Mouse (Mus musculus): Measurements from ENCODE around the gene Gkap1. TPM values are rescaled to one million over a fixed set of nuclear protein-coding genes. Genes with fewer than 3 reads are reported as not detected.

The Gkap1 gene
- polyA plus RNA-seq, 1 experiment = 1.8 TPM

GRCm38 (mm10) chr13:58273411-58274258 is 1.9 kb downstream of the Gkap1 start:
- WGBS = 1% methylated on average over 106 of the region's 115 CpGs
- no peak for DNase-seq (ENCODE audit: low read depth, low spot score)

DNA sequence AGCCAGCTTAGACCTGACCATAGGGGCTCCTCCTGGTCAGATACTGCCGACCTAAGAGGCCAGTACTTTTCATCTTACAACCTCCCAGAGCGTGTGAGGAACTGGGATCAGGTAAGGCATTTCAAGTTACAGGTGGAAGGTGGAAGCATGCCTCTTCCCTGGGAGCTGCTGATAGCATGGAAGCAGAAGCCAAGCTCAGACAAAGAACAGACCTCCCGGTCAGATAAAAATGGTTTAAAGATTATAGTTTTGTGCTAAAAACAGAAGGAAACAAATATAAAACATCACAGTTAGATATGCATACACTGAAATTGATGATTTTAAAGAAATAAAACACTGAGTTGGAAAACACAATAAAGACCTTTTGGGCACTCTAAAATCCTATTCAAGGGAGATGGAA is 8.6 kb downstream of the Gkap1 start:
- 84% methylated on average over 3 of the region's 3 CpGs for WGBS
- no peak for DNase-seq (ENCODE audit: low read depth, low spot score)

GRCm38 (mm10) chr13:58263546-58263945 is 12.0 kb downstream of the Gkap1 start:
- WGBS = 89% methylated on average over 8 of the region's 8 CpGs
- no peak for DNase-seq (ENCODE audit: low read depth, low spot score)

DNA sequence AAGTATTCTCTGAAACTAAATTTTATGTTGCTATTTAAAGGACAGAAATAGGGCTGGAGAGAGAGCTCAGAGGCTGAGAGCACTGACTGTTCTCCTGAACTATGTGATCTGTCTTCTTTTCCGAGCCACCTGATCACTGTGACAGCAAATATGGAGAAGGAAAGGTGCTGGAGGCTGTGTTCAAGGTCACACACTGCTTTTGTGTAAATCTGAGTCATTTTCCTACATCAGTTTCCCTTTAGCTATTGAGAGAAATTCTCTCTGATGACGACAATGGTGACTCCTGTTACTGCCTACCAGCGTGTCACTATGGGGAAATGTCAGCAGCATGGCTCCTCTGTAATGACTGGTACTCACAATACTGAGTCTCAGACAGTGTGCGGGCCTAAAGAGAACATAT is 13.8 kb downstream of the Gkap1 start:
- no peak for DNase-seq (ENCODE audit: low read depth, low spot score)
- 81% methylated on average over 4 of the region's 4 CpGs for WGBS

DNA sequence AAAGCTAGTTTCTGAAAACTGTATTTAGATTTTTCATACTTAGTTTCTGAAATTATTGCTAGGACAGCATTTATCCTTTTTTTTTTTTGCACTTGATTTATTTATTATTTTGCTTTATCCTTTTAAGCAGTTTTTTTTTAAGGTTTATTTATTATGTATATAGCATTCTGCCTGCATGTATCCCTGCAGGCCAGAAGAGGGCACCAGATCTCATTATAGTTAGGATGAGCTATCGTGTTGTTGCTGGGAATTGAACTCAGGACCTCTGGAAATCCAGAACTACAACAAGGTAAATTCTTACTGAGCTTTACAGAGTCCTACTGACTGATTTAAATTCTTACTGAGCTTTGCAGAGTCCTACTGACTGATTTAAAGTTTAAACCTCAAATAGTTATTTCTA is 22.2 kb downstream of the Gkap1 start:
- no peak for DNase-seq (ENCODE audit: low read depth, low spot score)
- WGBS = 94% methylated on average over 1 of the region's 1 CpGs

DNA sequence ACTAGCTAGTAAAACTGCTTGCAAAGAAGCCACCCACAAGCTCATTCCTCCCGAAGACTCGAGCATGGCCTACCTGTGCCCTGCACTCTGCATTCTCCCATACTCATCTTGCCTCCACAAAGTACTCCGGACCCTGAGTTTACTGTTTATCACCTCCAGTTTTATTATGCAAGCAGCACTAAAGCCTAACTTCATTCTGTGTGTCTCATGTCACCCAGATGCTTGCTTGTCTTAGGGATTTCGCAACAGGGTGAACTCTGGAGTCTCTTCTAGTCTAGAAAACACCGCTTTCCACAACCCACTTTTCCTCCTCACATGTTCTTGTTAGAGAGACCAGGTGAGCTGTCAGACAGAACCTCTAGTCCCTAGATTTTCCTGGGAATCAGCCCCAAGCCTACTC is 26.5 kb downstream of the Gkap1 start:
- no peak for DNase-seq (ENCODE audit: low read depth, low spot score)
- WGBS = 55% methylated on average over 5 of the region's 5 CpGs

DNA sequence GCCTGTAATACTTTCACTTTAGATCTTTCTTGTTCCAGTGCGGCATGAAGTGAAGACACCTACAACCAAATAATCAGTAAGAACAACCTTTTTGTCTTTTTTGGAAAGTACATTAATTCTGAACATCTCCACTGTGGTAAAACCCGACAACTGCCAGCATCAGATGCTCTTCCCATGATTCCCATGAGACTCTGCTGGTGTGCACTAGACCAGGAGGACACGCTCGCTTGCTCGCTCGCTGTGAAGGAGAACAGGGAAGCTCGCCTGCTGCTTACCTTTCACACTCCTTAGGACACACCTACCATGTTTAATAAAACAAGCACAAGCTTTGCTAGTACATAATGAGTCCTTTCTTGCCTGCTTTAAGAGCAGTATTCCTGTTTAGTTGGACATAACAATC is 39.0 kb downstream of the Gkap1 start:
- WGBS = 89% methylated on average over 7 of the region's 7 CpGs
- no peak for DNase-seq (ENCODE audit: low read depth, low spot score)

GRCm38 (mm10) chr13:58232611-58233010 is 42.9 kb downstream of the Gkap1 start:
- WGBS = 37% methylated on average over 5 of the region's 5 CpGs
- no peak for DNase-seq (ENCODE audit: low read depth, low spot score)

DNA sequence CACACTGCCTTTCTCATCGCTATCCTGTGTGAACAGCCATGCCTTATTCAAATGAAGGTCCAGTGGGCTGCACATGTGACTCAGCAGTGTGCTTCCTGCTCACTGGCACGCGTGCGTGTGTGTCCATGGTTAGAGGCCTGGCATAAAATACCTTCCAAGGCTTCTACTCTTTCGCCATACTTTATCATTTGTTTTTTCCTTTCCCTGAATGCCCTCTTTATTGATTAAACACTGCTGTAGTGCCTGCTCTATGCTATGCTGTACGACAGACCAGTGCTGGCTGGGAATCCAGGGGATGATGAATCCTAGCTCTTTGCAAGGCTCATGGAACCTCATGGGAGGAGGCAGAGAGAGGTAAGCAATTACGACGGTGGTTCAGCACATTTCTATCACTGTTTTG is 43.4 kb downstream of the Gkap1 start:
- WGBS = 88% methylated on average over 8 of the region's 8 CpGs
- DNase-seq (ENCODE audit: low read depth, low spot score) = no peak

DNA sequence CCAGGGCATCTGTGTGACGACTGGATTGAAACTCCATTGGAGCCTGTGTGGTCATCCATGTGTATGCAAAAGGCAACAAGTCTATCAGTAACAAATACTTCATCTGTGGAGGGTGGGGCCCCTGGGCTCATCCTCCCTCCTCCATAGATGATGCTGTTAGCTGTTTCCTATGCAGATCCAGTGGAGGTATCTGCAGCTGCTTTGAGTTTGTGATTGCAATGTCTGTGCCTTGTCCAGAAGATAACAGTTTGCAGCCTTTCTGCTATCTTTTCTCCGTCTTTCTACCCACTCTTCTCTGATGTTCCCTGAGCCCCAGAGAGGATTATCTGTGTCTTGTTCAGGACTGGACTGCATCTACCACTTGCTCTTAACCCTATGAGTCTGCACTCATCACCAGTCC is 46.9 kb downstream of the Gkap1 start:
- 82% methylated on average over 2 of the region's 2 CpGs for WGBS
- no peak for DNase-seq (ENCODE audit: low read depth, low spot score)

DNA sequence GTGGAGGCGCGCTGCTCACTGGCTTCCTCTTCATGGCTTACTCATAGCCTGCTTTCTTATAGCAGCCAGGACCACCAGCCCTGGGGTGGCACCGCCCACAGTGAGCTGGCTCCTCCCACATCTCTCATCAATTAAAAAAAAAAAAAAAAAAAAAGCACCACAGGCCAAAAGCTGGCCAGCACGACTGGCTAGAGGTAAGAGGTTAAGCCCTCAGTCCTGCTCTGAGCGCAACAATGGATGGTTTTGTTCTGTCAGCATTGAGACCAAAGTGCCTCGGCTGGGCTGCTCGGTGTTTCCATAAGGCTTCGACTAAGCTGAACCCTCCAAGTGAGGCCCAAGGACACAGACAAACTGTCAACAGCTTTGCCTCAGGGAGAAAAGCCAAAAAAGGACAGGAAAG is 49.8 kb downstream of the Gkap1 start:
- 84% methylated on average over 8 of the region's 8 CpGs for WGBS
- DNase-seq (ENCODE audit: low read depth, low spot score) = no peak

DNA sequence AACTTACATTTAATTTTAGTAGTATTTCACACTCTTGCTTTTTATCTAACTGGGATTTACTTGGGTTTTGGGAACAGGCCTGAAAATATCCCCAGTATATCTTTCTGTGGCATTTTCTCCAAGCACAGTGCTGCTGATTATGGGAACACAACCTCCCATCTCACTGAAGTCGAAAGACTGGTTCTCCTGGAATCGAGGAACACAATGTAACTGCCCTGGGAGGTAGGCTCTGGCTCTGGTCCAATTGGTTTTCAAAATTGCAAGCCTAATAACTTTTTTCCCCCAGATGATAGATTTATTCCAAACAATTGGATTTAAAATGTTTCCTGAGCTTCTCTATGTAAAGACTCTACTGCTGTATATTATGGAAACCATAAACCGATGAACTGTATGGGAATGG is 55.3 kb downstream of the Gkap1 start:
- no peak for DNase-seq (ENCODE audit: low read depth, low spot score)
- 24% methylated on average over 3 of the region's 3 CpGs for WGBS

DNA sequence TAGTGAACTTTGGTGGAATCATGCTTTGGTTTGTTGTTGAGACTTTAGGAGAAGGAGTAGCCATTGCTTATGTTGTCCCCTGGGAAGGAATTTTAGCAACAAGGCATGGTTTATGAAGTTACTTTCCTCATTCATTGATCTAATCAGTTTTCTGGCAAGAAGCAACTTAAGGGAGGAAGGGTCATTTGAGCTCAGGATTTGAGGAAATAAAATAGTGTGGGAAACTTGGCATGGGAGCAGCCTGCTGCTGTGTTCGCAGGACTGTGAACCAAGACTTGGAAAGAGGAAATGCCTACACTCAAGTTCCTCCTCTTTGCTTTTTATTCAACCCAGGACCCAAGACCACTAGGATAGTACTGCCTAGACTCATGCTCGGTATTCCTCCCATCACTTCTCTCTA is 58.0 kb downstream of the Gkap1 start:
- DNase-seq (ENCODE audit: low read depth, low spot score) = no peak
- WGBS = 78% methylated on average over 2 of the region's 2 CpGs

- 39% methylated on average over 9 of the region's 9 CpGs for WGBS
- no peak for DNase-seq (ENCODE audit: low read depth, low spot score)
Measured at GRCm38 (mm10) chr13:58216395-58216794, 59.1 kb downstream of the Gkap1 start.

GRCm38 (mm10) chr13:58215592-58216341 is 59.7 kb downstream of the Gkap1 start, which contains the start of gene Ubqln1:
TSS of gene Ubqln1 (minus strand) at chr13:58215653.
- under 1% methylated on average over 60 of the region's 62 CpGs for WGBS

DNA sequence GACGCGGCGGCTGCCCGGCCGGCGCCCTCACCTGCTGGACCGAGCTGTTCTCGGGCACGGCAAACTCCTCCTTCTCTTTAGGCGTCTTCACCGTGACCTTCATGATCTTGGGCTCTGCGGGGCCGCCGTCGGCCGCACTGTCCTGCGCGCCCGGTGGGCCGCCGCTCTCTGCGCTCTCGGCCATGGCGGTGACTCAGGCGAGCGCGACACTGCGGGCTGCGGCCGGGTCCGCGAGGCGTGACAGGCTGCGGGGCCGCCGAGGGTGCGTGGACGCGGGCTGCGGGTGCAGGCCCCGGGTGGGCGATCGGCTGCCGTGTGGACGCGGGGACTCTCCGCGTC is 60.3 kb downstream of the Gkap1 start:
- WGBS = under 1% methylated on average over 29 of the region's 48 CpGs
- DNase-seq (ENCODE audit: low read depth, low spot score) = no peak

More at GRCm38 (mm10) chr13:58215592-58216341, 59.7 kb downstream of the Gkap1 start, which contains the start of gene Ubqln1:
- peak; percentile 60 for DNase-seq (ENCODE audit: low read depth, low spot score)

DNA sequence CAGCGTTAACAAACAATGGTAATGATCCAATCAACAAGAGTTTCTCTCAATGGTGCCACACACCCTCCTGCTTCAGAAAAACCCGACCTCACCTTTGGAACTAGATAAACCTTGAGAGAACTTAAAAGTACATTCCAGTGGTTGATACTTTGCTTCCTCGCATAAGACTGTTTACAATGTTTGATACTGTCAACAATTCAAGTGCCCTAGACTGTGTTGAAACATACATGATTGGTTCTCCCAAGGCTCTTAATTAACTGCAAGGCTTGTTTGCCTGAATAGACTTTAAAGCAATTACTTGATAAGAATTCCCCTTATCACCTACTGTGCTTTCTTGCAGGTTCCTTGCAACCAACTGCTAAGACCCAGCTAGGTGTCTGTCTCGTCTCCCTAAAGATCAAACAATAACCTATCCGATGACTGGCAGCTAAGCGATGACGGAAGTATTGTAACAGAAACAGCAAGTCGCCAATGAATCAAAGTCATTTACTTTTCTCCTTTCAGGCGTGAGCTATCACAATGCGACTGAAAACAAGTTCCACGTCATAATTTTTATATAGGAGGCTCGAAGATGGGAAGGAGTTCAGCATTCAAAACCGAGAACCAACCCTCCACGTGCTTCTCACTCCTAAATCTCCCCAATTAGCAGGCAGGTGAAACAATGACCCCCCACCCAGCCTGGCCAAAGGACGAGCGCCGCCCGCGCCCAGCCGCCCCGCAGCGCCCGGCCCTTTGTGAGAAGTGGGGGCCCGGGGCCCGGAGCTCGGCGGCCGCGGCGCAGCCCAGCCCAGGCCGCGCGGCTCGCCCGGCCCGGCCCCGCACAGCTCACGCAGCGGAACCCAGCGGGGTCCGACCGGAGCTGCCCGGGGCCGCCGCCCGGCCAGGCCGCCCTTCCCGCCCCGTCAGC is 60.9 kb downstream of the Gkap1 start:
- WGBS = under 1% methylated on average over 49 of the region's 49 CpGs
- peak; percentile 56 for DNase-seq (ENCODE audit: low read depth, low spot score)

- 24% methylated on average over 8 of the region's 8 CpGs for WGBS
Measured at GRCm38 (mm10) chr13:58213801-58214200, 61.7 kb downstream of the Gkap1 start.

DNA sequence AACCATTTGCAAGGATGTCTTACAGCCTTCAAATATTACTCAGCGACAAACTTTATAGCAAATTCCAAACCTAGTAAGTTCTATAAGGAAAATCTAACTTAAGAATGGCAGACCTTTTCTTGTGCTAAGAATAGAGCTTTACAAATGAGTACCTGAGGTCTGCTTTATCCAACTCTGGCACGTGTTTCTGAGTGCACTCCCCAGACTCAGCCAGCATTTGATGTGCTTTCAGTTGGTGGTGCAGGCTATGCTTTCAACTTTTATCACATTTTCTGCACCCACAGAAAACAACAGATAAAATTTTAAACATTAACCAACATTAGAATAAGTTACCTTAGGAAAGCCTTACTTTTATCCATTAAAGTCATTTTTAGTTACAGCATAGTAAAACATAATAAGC is 63.0 kb downstream of the Gkap1 start:
- 52% methylated on average over 2 of the region's 2 CpGs for WGBS
- DNase-seq (ENCODE audit: low read depth, low spot score) = no peak

More at GRCm38 (mm10) chr13:58213801-58214200, 61.7 kb downstream of the Gkap1 start:
- DNase-seq (ENCODE audit: low read depth, low spot score) = no peak

DNA sequence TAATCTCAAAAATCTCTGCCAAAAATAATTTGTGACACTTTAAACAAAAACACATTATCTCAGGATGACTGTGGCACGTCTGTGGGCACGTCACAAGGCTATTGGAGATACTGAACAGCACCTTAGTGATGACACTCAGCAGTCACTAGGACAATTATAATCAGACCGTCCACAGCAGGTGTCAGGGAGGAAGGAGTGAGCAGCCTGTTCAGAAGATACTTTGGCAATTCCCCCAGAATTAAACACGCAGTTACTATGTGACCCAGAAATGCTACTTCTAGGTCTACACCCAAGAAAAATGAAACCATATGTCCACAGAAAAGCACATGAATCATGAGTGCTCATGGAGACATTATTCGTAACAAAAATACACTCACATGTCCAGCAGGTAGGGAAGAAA is 65.1 kb downstream of the Gkap1 start:
- WGBS = 38% methylated on average over 5 of the region's 5 CpGs
- no peak for DNase-seq (ENCODE audit: low read depth, low spot score)
